14 mouse cellular contexts compared by ENCODE assay signal in genomic region chr12:83087555-83087954, GRCm38 (mm10).
DNase-seq lines count a peak whose midpoint lies in the region; ATAC-seq and TF ChIP-seq lines count a peak whose summit lies in the region.
"Had no signal": no experiment of that assay in that cellular context is flagged by ENCODE, and none has a peak within 500 bp of the region (broad histone marks: within the 10 kb centered on the region; RNA-seq: fewer than 3 reads in every experiment).

No protein-coding gene starts in this region.

- H3K36me3 ChIP-seq in heart, adult 2 months (ENCODE audit: control insufficient read depth, insufficient read depth, low read length): no peaks in the 10 kb centered on the region
- no peaks in the 10 kb centered on the region for H3K36me3 ChIP-seq in kidney, postnatal 0 days (ENCODE audit: insufficient read depth, low read length)
- H3K36me3 ChIP-seq in hindbrain, embryonic 14.5 days (replicated peaks; ENCODE audit: control insufficient read depth, insufficient read depth): no peaks in the 10 kb centered on the region
- H3K36me3 ChIP-seq: liver, embryonic 15.5 days; midbrain, embryonic 15.5 days; neural tube, embryonic 13.5 days had no signal

- TF ChIP-seq EP300 in heart, adult 2 months (IDR thresholded peaks at IDR 0.05; ENCODE audit: insufficient read depth, low read depth, low read length): no peak

- H3K9ac ChIP-seq in heart, adult 2 months (ENCODE audit: low read depth, low read length): no peak overlapping the region
- no peak overlapping the region for H3K9ac ChIP-seq in kidney, postnatal 0 days (ENCODE audit: low read depth, low read length)
- H3K9ac ChIP-seq in hindbrain, embryonic 14.5 days: no peak overlapping the region
- H3K9ac ChIP-seq: liver, embryonic 15.5 days; midbrain, embryonic 15.5 days; neural tube, embryonic 13.5 days had no signal

- no peak overlapping the region for H3K4me3 ChIP-seq in heart, adult 2 months
- H3K4me3 ChIP-seq in kidney, postnatal 0 days (replicated peaks; ENCODE audit: low read depth, low read length): no peak overlapping the region
- H3K4me3 ChIP-seq in hindbrain, embryonic 14.5 days (replicated peaks; ENCODE audit: low read length): no peak overlapping the region
- H3K4me3 ChIP-seq: liver, embryonic 15.5 days; midbrain, embryonic 15.5 days; neural tube, embryonic 13.5 days had no signal

- peaks cover 4% of the 10 kb centered on the region for H3K4me1 ChIP-seq in heart, adult 2 months (ENCODE audit: control insufficient read depth, insufficient read depth, low read length)
- no peaks in the 10 kb centered on the region for H3K4me1 ChIP-seq in kidney, postnatal 0 days (replicated peaks; ENCODE audit: insufficient read depth, low read length)
- no peaks in the 10 kb centered on the region for H3K4me1 ChIP-seq in hindbrain, embryonic 14.5 days (replicated peaks; ENCODE audit: control insufficient read depth, insufficient read depth, low read length)
- H3K4me1 ChIP-seq: midbrain, embryonic 15.5 days; neural tube, embryonic 13.5 days had no signal

- TF ChIP-seq POLR2A in heart, adult 2 months (IDR thresholded peaks at IDR 0.05; ENCODE audit: insufficient read depth, low read depth, low read length): no peak

- no peaks in the 10 kb centered on the region for H3K27me3 ChIP-seq in heart, adult 2 months (ENCODE audit: control insufficient read depth, insufficient read depth, low read length)
- no peaks in the 10 kb centered on the region for H3K27me3 ChIP-seq in kidney, postnatal 0 days (ENCODE audit: insufficient read depth, low read length)
- no peaks in the 10 kb centered on the region for H3K27me3 ChIP-seq in hindbrain, embryonic 14.5 days (ENCODE audit: control insufficient read depth, insufficient read depth, low read length)
- H3K27me3 ChIP-seq: liver, embryonic 15.5 days; midbrain, embryonic 15.5 days; neural tube, embryonic 13.5 days had no signal

- intact Hi-C loops in heart, adult 2 months (cut with DNase I): no loop called here
- intact Hi-C loops in heart, postnatal 10 days (cut with DNase I): no loop called here

- no peak; the same call in 1 of the 2 replicates for ATAC-seq in kidney, postnatal 0 days (replicated peaks; ENCODE audit: low FRiP score, low read depth)
- no peak for ATAC-seq in hindbrain, embryonic 14.5 days (ENCODE audit: low FRiP score)
- ATAC-seq: inflammation-experienced regulatory T-cells, adult 6 months; midbrain, embryonic 15.5 days had no signal

- H3K9me3 ChIP-seq in kidney, postnatal 0 days (replicated peaks; ENCODE audit: low read length): no peaks in the 10 kb centered on the region
- no peaks in the 10 kb centered on the region for H3K9me3 ChIP-seq in hindbrain, embryonic 14.5 days (ENCODE audit: control insufficient read depth, low read length)
- H3K9me3 ChIP-seq: liver, embryonic 15.5 days; midbrain, embryonic 15.5 days; neural tube, embryonic 13.5 days had no signal

- peak overlapping the region; percentile 28 for H3K27ac ChIP-seq in heart, adult 2 months
- H3K27ac ChIP-seq in kidney, postnatal 0 days: peak overlapping the region; percentile 50; the same call in 1 of the 2 replicates
- no peak overlapping the region for H3K27ac ChIP-seq in hindbrain, embryonic 14.5 days
- H3K27ac ChIP-seq: midbrain, embryonic 15.5 days; neural tube, embryonic 13.5 days had no signal

- no peak for TF ChIP-seq CTCF in heart, adult 2 months (IDR thresholded peaks at IDR 0.05)
- no peak for TF ChIP-seq CTCF in kidney, postnatal 0 days (IDR thresholded peaks at IDR 0.05; ENCODE audit: low read depth)

- 11% methylated on average over 7 of the region's 7 CpGs for WGBS in heart, adult 2 months
- 53% methylated on average over 7 of the region's 7 CpGs for WGBS in kidney, postnatal 0 days
- WGBS in hindbrain, embryonic 14.5 days: 73% methylated on average over 7 of the region's 7 CpGs

- no peak overlapping the region for H3K4me2 ChIP-seq in kidney, postnatal 0 days (ENCODE audit: low read length)
- H3K4me2 ChIP-seq in hindbrain, embryonic 14.5 days (replicated peaks): no peak overlapping the region
- H3K4me2 ChIP-seq: liver, embryonic 15.5 days; midbrain, embryonic 15.5 days; neural tube, embryonic 13.5 days had no signal

- peak; percentile 20 for DNase-seq in kidney, adult 18-20 months
- DNase-seq in kidney, adult 11 months: no peak
- no peak for DNase-seq in heart, adult 2 months
- DNase-seq in heart, postnatal 10 days: peak; percentile 43 to 60
- DNase-seq in kidney, postnatal 0 days (ENCODE audit: low spot score): peak; percentile 68
- DNase-seq in cerebellum, adult 9-11 months: no peak
- no peak for DNase-seq in hindbrain, embryonic 14.5 days (ENCODE audit: low spot score)
- no peak for DNase-seq in spleen, adult 18-20 months
- DNase-seq: B cell, adult 2 months; cerebellum, postnatal 36 days had no signal

- H3K79me2 ChIP-seq in heart, adult 2 months (replicated peaks; ENCODE audit: control insufficient read depth, insufficient read depth, low read length): no peaks in the 10 kb centered on the region

Comparison
In these comparisons a context has a peak if more than half of its experiments do, and no peak if none do; other contexts are left out.
1. DNase-seq: peak in kidney, adult 18-20 months (single experiment), heart, postnatal 10 days (2 of 2) and kidney, postnatal 0 days (single experiment); none in kidney, adult 11 months (single experiment), heart, adult 2 months (0 of 2), cerebellum, adult 9-11 months (single experiment), hindbrain, embryonic 14.5 days (single experiment) and spleen, adult 18-20 months (0 of 2).